Mouse (Mus musculus) limb, embryonic 12.5 days (tissue): Measurements from ENCODE around the gene Gm10959. TPM values are rescaled to one million over a fixed set of nuclear protein-coding genes. Genes with fewer than 3 reads are reported as not detected.

Source experiments
- ATAC-seq: fragments of 200-750 bp; cut with Nextera tagmentation; 2 replicates; pipeline ENCODE4 v1.8.0; 2017; ENCODE audit warnings: low read depth, moderate TSS enrichment; ENCODE audit not compliant: insufficient number of reproducible peaks, insufficient read depth, low FRiP score, low TSS enrichment
- H3K27ac ChIP-seq: fragments of 300-500 bp; sonication (generic); 2 replicates; pipeline ENCODE4 v1.5.1; 2016; ENCODE audit warnings: mild to moderate bottlenecking, moderate library complexity
- H3K27me3 ChIP-seq: fragments of 300-500 bp; sonication (generic); 2 replicates; pipeline ENCODE4 v1.6.1; 2016; ENCODE audit warnings: mild to moderate bottlenecking, moderate library complexity
- H3K36me3 ChIP-seq: fragments of 300-500 bp; sonication (generic); 2 replicates; pipeline ENCODE4 v1.6.1; 2016; ENCODE audit warnings: mild to moderate bottlenecking, moderate library complexity
- H3K4me1 ChIP-seq: fragments of 300-500 bp; sonication (generic); replicated peaks from 2 replicates; pipeline ENCODE4 v1.6.1; 2016
- H3K4me2 ChIP-seq: fragments of 300-500 bp; sonication (generic); 2 replicates; pipeline ENCODE4 v1.6.1; 2016; ENCODE audit warnings: mild to moderate bottlenecking, moderate library complexity
- H3K4me3 ChIP-seq: fragments of 300-500 bp; sonication (generic); replicated peaks from 2 replicates; pipeline ENCODE4 v1.5.1; 2016; ENCODE audit warnings: mild to moderate bottlenecking
- H3K9ac ChIP-seq: fragments of 300-500 bp; sonication (generic); replicated peaks from 2 replicates; pipeline ENCODE4 v1.6.1; 2016; ENCODE audit warnings: mild to moderate bottlenecking, moderate library complexity
- H3K9me3 ChIP-seq: fragments of 300-500 bp; sonication (generic); 2 replicates; pipeline ENCODE4 v1.6.1; 2016; ENCODE audit warnings: mild to moderate bottlenecking, moderate library complexity
- WGBS: fragments of 180-500 bp; shearing (Covaris S2); methylation state at CpG from one replicate; pipeline ENCODE4 v1.1.7; 2016; 5-methylcytosine and 5-hydroxymethylcytosine counted together
- polyA plus RNA-seq: library from polyadenylated mRNA; unstranded; fragments of >200 nt; fragmentation: Nextera tagmentation; extraction: Ambion mirVana; gene quantifications from 2 replicates; pipeline ENCODE4 v1.2.1, GENCODE M21; 2016

Gm10959 gene
- polyA plus RNA-seq, 1 experiment from 2014 or later: not detected

GRCm38 (mm10) chr3:122888371-122888819 is 30.8 kb downstream of the Gm10959 start:
- H3K9ac ChIP-seq: no peak overlapping the region
- no peak overlapping the region for H3K4me2 ChIP-seq
- no peaks in the 10 kb centered on the region for H3K9me3 ChIP-seq
- WGBS: 86% methylated on average over 5 of the region's 5 CpGs
- H3K27ac ChIP-seq: no peak overlapping the region
- ATAC-seq: no peak
- H3K36me3 ChIP-seq: no peaks in the 10 kb centered on the region
- H3K4me1 ChIP-seq: no peaks in the 10 kb centered on the region
- H3K27me3 ChIP-seq: no peaks in the 10 kb centered on the region
- H3K4me3 ChIP-seq: no peak overlapping the region

DNA sequence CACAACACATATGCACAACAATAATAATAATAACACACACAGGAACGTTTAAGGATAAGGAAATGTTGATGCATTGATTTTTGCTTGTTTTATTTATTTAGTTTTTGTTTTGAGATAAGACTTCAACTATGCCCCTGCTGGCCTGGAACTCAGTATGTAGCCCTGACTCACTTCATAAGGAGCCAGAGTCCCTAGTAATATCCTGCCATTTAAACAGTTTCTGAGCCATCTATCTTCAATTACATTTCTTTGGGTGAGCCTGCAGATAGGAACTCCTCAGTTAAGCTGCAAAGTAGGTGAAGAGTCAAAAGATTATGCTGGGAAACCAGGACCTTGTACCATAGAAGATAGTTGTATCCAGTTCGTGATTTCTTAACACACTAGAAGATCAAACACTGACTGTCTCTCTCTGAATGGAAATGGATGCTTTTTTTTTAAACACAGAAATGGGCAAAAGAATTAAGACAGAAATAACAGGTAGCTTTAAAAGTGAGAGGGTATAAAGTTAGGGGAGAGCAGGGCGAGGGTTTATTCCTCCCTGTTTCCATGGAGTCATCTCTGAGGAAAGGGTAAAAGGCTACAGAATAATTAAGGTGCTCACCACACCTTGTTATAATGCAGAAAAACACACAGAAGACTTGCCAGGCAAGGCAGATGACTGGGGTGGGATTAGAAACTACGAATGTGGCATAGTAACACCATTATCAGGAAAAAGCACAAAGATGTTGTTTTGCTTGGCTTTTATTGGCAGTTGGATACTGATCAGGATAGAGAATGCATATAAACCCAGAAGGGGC is 31.5 kb downstream of the Gm10959 start:
- H3K9me3 ChIP-seq: no peaks in the 10 kb centered on the region
- no peaks in the 10 kb centered on the region for H3K27me3 ChIP-seq
- no peaks in the 10 kb centered on the region for H3K4me1 ChIP-seq
- H3K9ac ChIP-seq: no peak overlapping the region
- ATAC-seq: no peak
- 81% methylated on average over 4 of the region's 4 CpGs for WGBS
- no peak overlapping the region for H3K27ac ChIP-seq
- H3K4me3 ChIP-seq: no peak overlapping the region
- H3K4me2 ChIP-seq: no peak overlapping the region
- no peaks in the 10 kb centered on the region for H3K36me3 ChIP-seq

- no peaks in the 10 kb centered on the region for H3K36me3 ChIP-seq
- no peak overlapping the region for H3K4me2 ChIP-seq
- ATAC-seq: no peak
- no peak overlapping the region for H3K27ac ChIP-seq
- H3K9ac ChIP-seq: no peak overlapping the region
- H3K27me3 ChIP-seq: no peaks in the 10 kb centered on the region
- no peaks in the 10 kb centered on the region for H3K9me3 ChIP-seq
- no peaks in the 10 kb centered on the region for H3K4me1 ChIP-seq
- H3K4me3 ChIP-seq: no peak overlapping the region
- WGBS: 80% methylated on average over 8 of the region's 8 CpGs
These were observed 40.4 kb downstream of the Gm10959 start for GRCm38 (mm10) chr3:122878705-122879315.

DNA sequence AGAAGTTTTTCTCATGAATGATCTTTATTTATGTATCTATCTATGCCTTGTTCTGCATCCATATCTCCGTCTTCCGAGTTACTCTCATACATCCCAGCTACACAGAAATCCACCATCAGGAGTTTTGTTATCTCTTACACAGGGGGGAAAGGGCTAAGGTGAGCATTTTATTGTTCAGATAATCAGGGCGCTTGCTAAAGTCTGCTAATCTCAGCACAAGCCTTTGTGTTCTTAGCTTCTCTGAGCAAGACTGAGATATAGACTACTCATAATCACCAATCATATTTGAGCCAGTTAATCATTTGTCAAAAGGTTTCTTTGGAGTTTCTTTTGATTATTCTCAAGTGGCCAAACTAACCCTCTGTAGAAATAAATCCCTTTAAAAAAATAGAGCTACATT is 41.6 kb downstream of the Gm10959 start:
- H3K4me1 ChIP-seq: no peaks in the 10 kb centered on the region

GRCm38 (mm10) chr3:122876870-122877269 is 42.3 kb downstream of the Gm10959 start:
- Histone ChIP-seq H3K36me3 (no peaks in the 10 kb centered on the region), H3K4me2 (no peak overlapping the region), H3K4me1 (no peaks in the 10 kb centered on the region), H3K27ac (no peak overlapping the region), H3K9ac (no peak overlapping the region), H3K27me3 (no peaks in the 10 kb centered on the region), H3K9me3 (no peaks in the 10 kb centered on the region), H3K4me3 (no peak overlapping the region)
- 87% methylated on average over 2 of the region's 2 CpGs for WGBS
- ATAC-seq: no peak

More for the DNA sequence above, 41.6 kb downstream of the Gm10959 start:
- Histone ChIP-seq H3K27ac (no peak overlapping the region), H3K27me3 (no peaks in the 10 kb centered on the region), H3K4me2 (no peak overlapping the region), H3K4me3 (no peak overlapping the region), H3K9ac (no peak overlapping the region), H3K9me3 (no peaks in the 10 kb centered on the region), H3K36me3 (no peaks in the 10 kb centered on the region)
- WGBS: 95% methylated on average over 3 of the region's 3 CpGs
- ATAC-seq: no peak

DNA sequence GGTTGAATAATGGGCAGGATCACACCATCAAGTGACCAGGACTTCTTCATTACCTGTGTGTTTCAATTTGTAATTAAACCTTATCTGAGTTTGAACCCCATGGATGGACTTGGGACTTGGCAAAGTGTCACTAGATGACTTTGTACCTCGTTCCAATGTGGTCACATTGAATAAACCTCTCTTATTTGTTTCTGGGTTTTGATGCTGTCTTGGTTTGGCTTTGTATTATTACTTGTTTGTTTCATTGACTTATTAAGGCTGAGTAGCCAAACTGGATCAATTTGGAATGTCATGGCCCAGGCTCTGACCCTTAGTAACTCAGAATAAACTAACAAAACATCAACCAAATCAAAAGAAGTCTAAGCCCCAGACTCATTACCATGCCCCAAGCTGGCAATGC is 47.6 kb downstream of the Gm10959 start:
- no peak overlapping the region for H3K27ac ChIP-seq
- no peaks in the 10 kb centered on the region for H3K27me3 ChIP-seq
- no peak for ATAC-seq
- no peaks in the 10 kb centered on the region for H3K4me1 ChIP-seq
- H3K9me3 ChIP-seq: no peaks in the 10 kb centered on the region
- H3K36me3 ChIP-seq: no peaks in the 10 kb centered on the region
- no peak overlapping the region for H3K4me3 ChIP-seq
- H3K4me2 ChIP-seq: no peak overlapping the region
- no peak overlapping the region for H3K9ac ChIP-seq
- WGBS: 80% methylated on average over 1 of the region's 1 CpGs

DNA sequence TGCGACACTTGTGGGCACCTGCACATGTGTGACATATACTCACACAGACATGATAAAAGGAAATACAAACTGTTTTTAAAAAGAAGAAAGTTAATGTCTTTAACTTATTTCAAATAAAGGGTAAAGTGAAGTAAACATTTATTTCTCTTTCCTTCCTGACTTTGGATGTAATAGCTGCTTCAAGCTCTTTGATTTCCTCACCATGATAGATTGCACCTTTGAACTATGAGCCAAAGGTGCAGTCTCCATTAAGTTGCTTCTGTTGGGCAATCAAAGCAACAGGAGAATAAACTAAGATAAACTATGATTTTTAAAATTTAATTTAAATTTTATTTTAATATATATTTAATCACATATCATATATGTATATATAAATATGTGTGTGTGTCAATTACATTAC is 50.9 kb downstream of the Gm10959 start:
- Histone ChIP-seq H3K27me3 (no peaks in the 10 kb centered on the region), H3K9me3 (no peaks in the 10 kb centered on the region), H3K4me2 (no peak overlapping the region), H3K27ac (no peak overlapping the region), H3K4me3 (no peak overlapping the region), H3K4me1 (no peaks in the 10 kb centered on the region), H3K9ac (no peak overlapping the region), H3K36me3 (no peaks in the 10 kb centered on the region)
- ATAC-seq: no peak
- 100% methylated on average over 1 of the region's 1 CpGs for WGBS

DNA sequence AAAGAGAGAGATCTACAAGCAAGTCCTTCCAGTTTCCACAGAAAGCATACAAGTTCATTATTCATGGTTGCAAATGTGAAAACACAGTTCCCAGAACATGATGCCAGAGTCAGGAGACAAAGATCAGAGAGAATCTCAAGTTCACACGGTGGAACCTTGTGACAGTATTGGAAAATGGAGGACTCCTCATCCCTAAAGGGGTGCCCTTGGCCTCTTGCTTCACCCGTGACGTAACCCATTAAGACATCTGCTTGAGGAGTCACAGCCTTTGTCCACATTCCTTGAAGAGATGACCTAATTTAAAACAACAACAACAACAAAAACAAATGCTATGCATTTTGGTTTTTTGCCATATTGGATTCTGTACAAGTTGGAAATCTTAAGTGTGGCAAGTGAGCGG is 54.1 kb downstream of the Gm10959 start:
- no peak overlapping the region for H3K4me3 ChIP-seq
- H3K4me1 ChIP-seq: no peaks in the 10 kb centered on the region
- 86% methylated on average over 4 of the region's 4 CpGs for WGBS
- H3K9ac ChIP-seq: no peak overlapping the region
- ATAC-seq: no peak
- H3K4me2 ChIP-seq: no peak overlapping the region
- H3K27me3 ChIP-seq: no peaks in the 10 kb centered on the region
- H3K36me3 ChIP-seq: no peaks in the 10 kb centered on the region
- no peak overlapping the region for H3K27ac ChIP-seq
- no peaks in the 10 kb centered on the region for H3K9me3 ChIP-seq

Other genes starting within 250 kb of the Gm10959 start
- gene Pde5a, start 190.4 kb downstream of the Gm10959 start, polyA plus RNA-seq: 3.8 TPM in 2 replicates
- not detected in 2 replicates for gene Fabp2, start 24.3 kb downstream of the Gm10959 start, polyA plus RNA-seq
- gene 1810037I17Rik, start 4.8 kb upstream of the Gm10959 start, polyA plus RNA-seq: 83.1 and 86.0 TPM in 2 replicates
- 6.8 and 7.1 TPM in 2 replicates for gene Usp53, start 65.2 kb upstream of the Gm10959 start, polyA plus RNA-seq
- gene Myoz2, start 115.7 kb upstream of the Gm10959 start, polyA plus RNA-seq: 6.8 and 7.4 TPM in 2 replicates